Comparison of ENCODE assay signal across 31 mouse cellular contexts in the genomic region with DNA sequence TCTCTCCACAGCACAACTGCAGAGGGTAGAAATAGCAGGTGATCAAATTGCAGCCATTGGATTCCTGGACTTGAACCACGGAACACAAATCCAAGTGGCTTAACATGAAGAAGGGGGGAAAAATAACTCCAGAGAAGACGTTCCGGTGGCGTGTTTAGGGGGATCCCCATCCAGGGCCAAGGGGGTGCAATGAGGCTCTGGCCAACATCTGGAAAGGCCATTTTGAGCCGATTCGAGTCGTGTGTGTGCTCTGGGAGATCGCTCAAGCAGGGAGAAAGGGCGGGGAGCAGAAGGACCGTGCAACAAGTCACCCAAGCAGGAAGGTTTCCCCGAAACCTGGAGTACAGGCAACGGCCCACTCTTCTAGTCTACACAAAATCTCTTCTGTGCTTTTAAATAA.
DNase-seq lines count a peak whose midpoint lies in the region; ATAC-seq and TF ChIP-seq lines count a peak whose summit lies in the region.
"Had no signal": no experiment of that assay in that cellular context is flagged by ENCODE, and none has a peak within 500 bp of the region (broad histone marks: within the 10 kb centered on the region; RNA-seq: fewer than 3 reads in every experiment).

No protein-coding gene starts in this region.

- no peaks in the 10 kb centered on the region for H3K9me3 ChIP-seq in midbrain, embryonic 11.5 days (ENCODE audit: control insufficient read depth, low read length)
- H3K9me3 ChIP-seq in midbrain, embryonic 15.5 days, result no peaks in the 10 kb centered on the region
- peaks cover 7% of the 10 kb centered on the region; the same call in 1 of the 2 replicates for H3K9me3 ChIP-seq in embryonic facial prominence, embryonic 14.5 days (ENCODE audit: control insufficient read depth, low read length)
- H3K9me3 ChIP-seq in limb, embryonic 14.5 days (ENCODE audit: control insufficient read depth, low read length), result peaks cover 9% of the 10 kb centered on the region; the same call in 1 of the 2 replicates
- H3K9me3 ChIP-seq in forebrain, embryonic 11.5 days (ENCODE audit: control insufficient read depth, low read length), result no peaks in the 10 kb centered on the region
- H3K9me3 ChIP-seq: embryonic facial prominence, embryonic 13.5 days; forebrain, embryonic 12.5 days; hindbrain, embryonic 10.5 days; limb, embryonic 15.5 days; liver, embryonic 13.5 days had no signal

- H3K36me3 ChIP-seq in midbrain, embryonic 11.5 days (ENCODE audit: control insufficient read depth, insufficient read depth, low read length), result no peaks in the 10 kb centered on the region
- H3K36me3 ChIP-seq in midbrain, embryonic 15.5 days (replicated peaks), result no peaks in the 10 kb centered on the region
- H3K36me3 ChIP-seq in embryonic facial prominence, embryonic 14.5 days (ENCODE audit: control insufficient read depth, insufficient read depth, low read length), result no peaks in the 10 kb centered on the region
- H3K36me3 ChIP-seq in limb, embryonic 14.5 days (ENCODE audit: control insufficient read depth, insufficient read depth, low read length), result no peaks in the 10 kb centered on the region
- H3K36me3 ChIP-seq in forebrain, embryonic 11.5 days (ENCODE audit: control insufficient read depth, insufficient read depth, low read length), result no peaks in the 10 kb centered on the region
- H3K36me3 ChIP-seq: embryonic facial prominence, embryonic 13.5 days; forebrain, embryonic 12.5 days; hindbrain, embryonic 10.5 days; limb, embryonic 15.5 days; liver, embryonic 13.5 days had no signal

- no peak for ATAC-seq in midbrain, embryonic 11.5 days (ENCODE audit: low FRiP score)
- no peak for ATAC-seq in midbrain, embryonic 15.5 days (replicated peaks)
- no peak for ATAC-seq in embryonic facial prominence, embryonic 14.5 days (ENCODE audit: low read depth)
- peak; percentile 5; the same call in 1 of the 2 replicates for ATAC-seq in limb, embryonic 14.5 days (ENCODE audit: low FRiP score, low read depth)
- ATAC-seq in forebrain, embryonic 11.5 days (replicated peaks; ENCODE audit: low FRiP score), result no peak
- ATAC-seq: activated CD4-positive, CD25-positive, alpha-beta regulatory T cell, adult 4 months had no signal

- H3K9ac ChIP-seq in midbrain, embryonic 11.5 days (ENCODE audit: low read length), result no peak overlapping the region
- no peak overlapping the region for H3K9ac ChIP-seq in midbrain, embryonic 15.5 days
- no peak overlapping the region for H3K9ac ChIP-seq in embryonic facial prominence, embryonic 14.5 days (ENCODE audit: low read depth, low read length)
- no peak overlapping the region for H3K9ac ChIP-seq in limb, embryonic 14.5 days (ENCODE audit: low read depth, low read length, severe bottlenecking)
- H3K9ac ChIP-seq in forebrain, embryonic 11.5 days (ENCODE audit: low read length), result no peak overlapping the region
- H3K9ac ChIP-seq: embryonic facial prominence, embryonic 13.5 days; forebrain, embryonic 12.5 days; forebrain, postnatal 0 days; limb, embryonic 15.5 days; liver, embryonic 13.5 days had no signal

- TF ChIP-seq POLR2A in limb, embryonic 14.5 days (IDR thresholded peaks at IDR 0.05; ENCODE audit: borderline replicate concordance, extremely low read depth, insufficient read depth, insufficient read length), result no peak
- no peak for TF ChIP-seq POLR2A in lung, adult 2 months (IDR thresholded peaks at IDR 0.05; ENCODE audit: borderline replicate concordance, extremely low read depth, low read depth, low read length)

- no peak for TF ChIP-seq CTCF in gastrocnemius, adult 2 months (IDR thresholded peaks at IDR 0.05)
- TF ChIP-seq CTCF in lung, adult 2 months (IDR thresholded peaks at IDR 0.05; ENCODE audit: insufficient read depth, low read length), result no peak

- WGBS in midbrain, embryonic 11.5 days, result 51% methylated on average over 12 of the region's 12 CpGs
- 48% methylated on average over 12 of the region's 12 CpGs for WGBS in midbrain, embryonic 15.5 days
- WGBS in embryonic facial prominence, embryonic 14.5 days, result 34% methylated on average over 12 of the region's 12 CpGs
- WGBS in limb, embryonic 14.5 days, result 18% methylated on average over 12 of the region's 12 CpGs
- 51% methylated on average over 12 of the region's 12 CpGs for WGBS in lung, adult 2 months
- 63% methylated on average over 12 of the region's 12 CpGs for WGBS in forebrain, embryonic 11.5 days

- H3K27ac ChIP-seq in gastrocnemius, adult 2 months, result no peak overlapping the region
- no peak overlapping the region for H3K27ac ChIP-seq in midbrain, embryonic 11.5 days (ENCODE audit: low read depth, low read length)
- H3K27ac ChIP-seq in midbrain, embryonic 15.5 days, result no peak overlapping the region
- H3K27ac ChIP-seq in embryonic facial prominence, embryonic 14.5 days (replicated peaks; ENCODE audit: low read depth, low read length), result 0 out of 2 replicates have a peak overlapping the region, but pooled peaks have one; percentile 23
- no peak overlapping the region for H3K27ac ChIP-seq in limb, embryonic 14.5 days (replicated peaks; ENCODE audit: low read depth, low read length)
- H3K27ac ChIP-seq in forebrain, embryonic 11.5 days (ENCODE audit: low read depth, low read length), result no peak overlapping the region
- H3K27ac ChIP-seq: embryonic facial prominence, embryonic 13.5 days; forebrain, embryonic 12.5 days; hindbrain, embryonic 10.5 days; limb, embryonic 15.5 days; liver, embryonic 13.5 days; macrophage; stomach, postnatal 0 days had no signal

- intact Hi-C loops in gastrocnemius, adult 2 months (cut with DNase I), result no loop called here

- no peak overlapping the region for H3K4me2 ChIP-seq in midbrain, embryonic 11.5 days
- H3K4me2 ChIP-seq in midbrain, embryonic 15.5 days, result no peak overlapping the region
- peak overlapping the region; percentile 1; the same call in 1 of the 2 replicates for H3K4me2 ChIP-seq in embryonic facial prominence, embryonic 14.5 days (ENCODE audit: low read depth, low read length)
- peak overlapping the region; percentile 20; the same call in 1 of the 2 replicates for H3K4me2 ChIP-seq in limb, embryonic 14.5 days (replicated peaks; ENCODE audit: low read depth, low read length, severe bottlenecking)
- no peak overlapping the region for H3K4me2 ChIP-seq in forebrain, embryonic 11.5 days (ENCODE audit: low read depth, low read length, severe bottlenecking)
- H3K4me2 ChIP-seq: limb, embryonic 15.5 days; liver, embryonic 13.5 days had no signal

- peaks cover 10% of the 10 kb centered on the region; the same call in 1 of the 2 replicates for H3K4me1 ChIP-seq in midbrain, embryonic 11.5 days (ENCODE audit: control insufficient read depth, insufficient read depth, low read length)
- peaks cover 15% of the 10 kb centered on the region for H3K4me1 ChIP-seq in midbrain, embryonic 15.5 days
- H3K4me1 ChIP-seq in embryonic facial prominence, embryonic 14.5 days (ENCODE audit: control insufficient read depth, insufficient read depth, low read length), result peaks cover 25% of the 10 kb centered on the region
- peaks cover 35% of the 10 kb centered on the region for H3K4me1 ChIP-seq in limb, embryonic 14.5 days (ENCODE audit: control insufficient read depth, insufficient read depth, low read length)
- H3K4me1 ChIP-seq in lung, adult 2 months (ENCODE audit: control insufficient read depth, insufficient read depth, low read length), result no peaks in the 10 kb centered on the region
- H3K4me1 ChIP-seq in forebrain, embryonic 11.5 days (replicated peaks; ENCODE audit: control insufficient read depth, insufficient read depth, low read length), result peaks cover 7% of the 10 kb centered on the region; the same call in 1 of the 2 replicates
- H3K4me1 ChIP-seq: liver, embryonic 13.5 days had no signal

- peaks cover 12% of the 10 kb centered on the region for H3K27me3 ChIP-seq in midbrain, embryonic 11.5 days (ENCODE audit: control insufficient read depth, insufficient read depth, low read length)
- peaks cover 4% of the 10 kb centered on the region; the same call in 1 of the 2 replicates for H3K27me3 ChIP-seq in midbrain, embryonic 15.5 days (replicated peaks)
- H3K27me3 ChIP-seq in embryonic facial prominence, embryonic 14.5 days (replicated peaks; ENCODE audit: control insufficient read depth, insufficient read depth, low read length), result 0 out of 2 replicates have a peak, but pooled peaks cover 15% of the 10 kb centered on the region
- peaks cover 14% of the 10 kb centered on the region for H3K27me3 ChIP-seq in limb, embryonic 14.5 days (ENCODE audit: control insufficient read depth, insufficient read depth, low read length)
- H3K27me3 ChIP-seq in forebrain, embryonic 11.5 days (ENCODE audit: control insufficient read depth, insufficient read depth, low read length), result peaks cover 3% of the 10 kb centered on the region; the same call in 1 of the 2 replicates

- peak overlapping the region; percentile 57 for H3K4me3 ChIP-seq in gastrocnemius, adult 2 months
- H3K4me3 ChIP-seq in midbrain, embryonic 11.5 days (ENCODE audit: low read depth, low read length), result no peak overlapping the region
- H3K4me3 ChIP-seq in midbrain, embryonic 15.5 days, result no peak overlapping the region
- H3K4me3 ChIP-seq in embryonic facial prominence, embryonic 14.5 days (ENCODE audit: low read depth, low read length), result no peak overlapping the region
- no peak overlapping the region for H3K4me3 ChIP-seq in limb, embryonic 14.5 days (replicated peaks; ENCODE audit: low read length)
- H3K4me3 ChIP-seq in lung, adult 2 months (replicated peaks; ENCODE audit: extremely low read depth, low read depth, low read length), result no peak overlapping the region
- no peak overlapping the region for H3K4me3 ChIP-seq in forebrain, embryonic 11.5 days (ENCODE audit: low read depth, low read length)
- H3K4me3 ChIP-seq: embryonic facial prominence, embryonic 13.5 days; erythroblast, embryonic 14.5 days; forebrain, embryonic 12.5 days; limb, embryonic 15.5 days; liver, embryonic 13.5 days had no signal

- no peak for DNase-seq in gastrocnemius, adult 2 months
- no peak for DNase-seq in gastrocnemius, postnatal 10 days
- peak; percentile 86 for DNase-seq in midbrain, embryonic 11.5 days (ENCODE audit: low spot score, missing footprints)
- DNase-seq in embryonic facial prominence, embryonic 14.5 days (ENCODE audit: low spot score), result peak; percentile 43
- no peak for DNase-seq in limb, embryonic 14.5 days (ENCODE audit: low spot score)
- DNase-seq in lung, adult 2 months, result no peak
- no peak for DNase-seq in forebrain, embryonic 11.5 days (ENCODE audit: low spot score)
- DNase-seq: adrenal gland, adult 2 months; adrenal gland, postnatal 36 days; cerebellum, adult 18-20 months; cerebellum, postnatal 10 days; gastrocnemius, postnatal 25 days; heart, adult 18-20 months; kidney, adult 2 months; layer of hippocampus, postnatal 36 days; liver, embryonic 13.5 days; lung, adult 18-20 months; lung, postnatal 10 days; right cerebral cortex, postnatal 4 days; thymus, adult 18-20 months; thymus, postnatal 25 days had no signal

Comparison
In these comparisons a context has a peak if more than half of its experiments do, and no peak if none do; other contexts are left out.
1. DNase-seq: peak in midbrain, embryonic 11.5 days (single experiment) and embryonic facial prominence, embryonic 14.5 days (single experiment); none in gastrocnemius, adult 2 months (single experiment), gastrocnemius, postnatal 10 days (single experiment), limb, embryonic 14.5 days (single experiment), lung, adult 2 months (single experiment) and forebrain, embryonic 11.5 days (single experiment).
2. H3K4me2 ChIP-seq: peak in embryonic facial prominence, embryonic 14.5 days (single experiment) and limb, embryonic 14.5 days (single experiment); none in midbrain, embryonic 11.5 days (single experiment), midbrain, embryonic 15.5 days (single experiment) and forebrain, embryonic 11.5 days (single experiment).